ENCODE assay signal across 8 mouse cellular contexts in the genomic region with DNA sequence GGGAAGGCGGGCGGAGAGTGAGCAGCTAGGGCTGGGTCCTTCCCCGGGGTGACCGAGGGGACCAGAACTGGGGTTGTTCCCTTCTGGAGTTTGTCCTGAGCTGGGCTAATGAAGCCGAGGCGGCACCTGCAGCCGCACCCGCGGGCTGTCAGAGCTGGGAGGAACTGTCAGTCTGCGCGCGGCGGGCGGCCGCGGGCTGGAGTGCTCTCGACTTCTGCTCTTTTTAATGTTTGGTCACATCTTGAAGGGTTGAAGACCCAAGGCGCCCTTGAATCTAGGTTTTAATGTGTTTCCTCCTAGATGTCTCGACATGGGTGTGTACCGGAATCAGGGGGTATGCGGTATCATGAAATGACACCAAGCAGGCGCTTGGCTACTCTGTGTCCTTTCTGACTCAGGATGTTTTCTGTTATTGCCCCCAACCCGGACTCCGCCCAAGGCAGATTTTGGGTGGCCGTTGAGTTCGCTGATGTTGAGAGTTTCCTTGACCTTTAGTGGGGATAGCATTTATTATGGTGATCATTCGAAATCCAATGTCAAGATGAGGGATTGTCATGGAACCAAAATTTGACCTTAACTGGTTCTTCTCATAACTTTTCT. TPM values are rescaled to one million over a fixed set of nuclear protein-coding genes. Genes with fewer than 3 reads are reported as not detected.
A peak's percentile ranks its signal among the peaks of the same experiment; 100 is the strongest.
DNase-seq lines count a peak whose midpoint lies in the region; ATAC-seq and TF ChIP-seq lines count a peak whose summit lies in the region.

No protein-coding gene starts in this region.

- TF ChIP-seq CTCF in bone marrow, adult 2 months (IDR thresholded peaks at IDR 0.05; ENCODE audit: control insufficient read depth, insufficient read depth, low read length): no peak
- no peak for TF ChIP-seq CTCF in forebrain, postnatal 0 days (IDR thresholded peaks at IDR 0.05; ENCODE audit: low read depth)
- TF ChIP-seq CTCF in hindbrain, postnatal 0 days (IDR thresholded peaks at IDR 0.05; ENCODE audit: low read depth): no peak

- peak overlapping the region; percentile 91 for H3K9ac ChIP-seq in forebrain, postnatal 0 days
- peak overlapping the region; percentile 97 for H3K9ac ChIP-seq in hindbrain, postnatal 0 days (replicated peaks; ENCODE audit: low read length)
- H3K9ac ChIP-seq in limb, embryonic 12.5 days (replicated peaks): peak overlapping the region; percentile 84
- peak overlapping the region; percentile 88 for H3K9ac ChIP-seq in midbrain, embryonic 11.5 days (ENCODE audit: low read length)

- peak overlapping the region; percentile 76 for H3K4me3 ChIP-seq in bone marrow, adult 2 months (replicated peaks; ENCODE audit: control insufficient read depth, low read depth, low read length)
- peak overlapping the region; percentile 96 for H3K4me3 ChIP-seq in forebrain, postnatal 0 days (ENCODE audit: low read depth, low read length)
- peak overlapping the region; percentile 99 for H3K4me3 ChIP-seq in hindbrain, postnatal 0 days (ENCODE audit: low read length)
- peak overlapping the region; percentile 82 for H3K4me3 ChIP-seq in limb, embryonic 12.5 days (replicated peaks)
- H3K4me3 ChIP-seq in midbrain, embryonic 11.5 days (ENCODE audit: low read depth, low read length): peak overlapping the region; percentile 89

- ATAC-seq in forebrain, postnatal 0 days: no peak
- ATAC-seq in hindbrain, postnatal 0 days: no peak
- ATAC-seq in limb, embryonic 12.5 days (ENCODE audit: insufficient number of reproducible peaks, insufficient read depth, low FRiP score, low TSS enrichment, low read depth): no peak
- no peak for ATAC-seq in midbrain, embryonic 11.5 days (ENCODE audit: low FRiP score)

- H3K36me3 ChIP-seq in forebrain, postnatal 0 days (ENCODE audit: insufficient read depth): no peaks in the 10 kb centered on the region
- no peaks in the 10 kb centered on the region for H3K36me3 ChIP-seq in hindbrain, postnatal 0 days (ENCODE audit: insufficient read depth, low read length)
- H3K36me3 ChIP-seq in limb, embryonic 12.5 days: no peaks in the 10 kb centered on the region
- H3K36me3 ChIP-seq in midbrain, embryonic 11.5 days (ENCODE audit: control insufficient read depth, insufficient read depth, low read length): no peaks in the 10 kb centered on the region

- WGBS in bone marrow, adult 2 months: 3% methylated on average over 27 of the region's 27 CpGs
- WGBS in forebrain, postnatal 0 days: 2% methylated on average over 27 of the region's 27 CpGs
- 1% methylated on average over 26 of the region's 27 CpGs for WGBS in hindbrain, postnatal 0 days
- WGBS in limb, embryonic 12.5 days: 3% methylated on average over 27 of the region's 27 CpGs
- 2% methylated on average over 27 of the region's 27 CpGs for WGBS in midbrain, embryonic 11.5 days

- no peaks in the 10 kb centered on the region for H3K9me3 ChIP-seq in forebrain, postnatal 0 days (ENCODE audit: low read length)
- H3K9me3 ChIP-seq in hindbrain, postnatal 0 days (ENCODE audit: low read length): no peaks in the 10 kb centered on the region
- H3K9me3 ChIP-seq in limb, embryonic 12.5 days: no peaks in the 10 kb centered on the region
- no peaks in the 10 kb centered on the region for H3K9me3 ChIP-seq in midbrain, embryonic 11.5 days (ENCODE audit: control insufficient read depth, low read length)

- peak overlapping the region; percentile 100 for H3K27ac ChIP-seq in bone marrow, adult 2 months (ENCODE audit: control insufficient read depth, insufficient read depth, low read depth, low read length, poor library complexity)
- peak overlapping the region; percentile 99 for H3K27ac ChIP-seq in forebrain, postnatal 0 days (ENCODE audit: low read depth, low read length)
- peak overlapping the region; percentile 99 for H3K27ac ChIP-seq in hindbrain, postnatal 0 days
- no peak overlapping the region for H3K27ac ChIP-seq in limb, embryonic 12.5 days
- H3K27ac ChIP-seq in midbrain, embryonic 11.5 days (ENCODE audit: low read depth, low read length): peak overlapping the region; percentile 93

- no peak; the same call in 1 of the 2 replicates for TF ChIP-seq POLR2A in bone marrow, adult 2 months (IDR thresholded peaks at IDR 0.05; ENCODE audit: borderline replicate concordance, control insufficient read depth, low read depth, low read length)

- H3K4me1 ChIP-seq in bone marrow, adult 2 months (ENCODE audit: control insufficient read depth, insufficient read depth, low read length): no peaks in the 10 kb centered on the region; the same call in 1 of the 2 replicates
- 0 out of 2 replicates have a peak, but pooled peaks cover 3% of the 10 kb centered on the region for H3K4me1 ChIP-seq in forebrain, postnatal 0 days (ENCODE audit: insufficient read depth)
- no peaks in the 10 kb centered on the region for H3K4me1 ChIP-seq in hindbrain, postnatal 0 days (ENCODE audit: insufficient read depth, low read length)
- peaks cover 12% of the 10 kb centered on the region for H3K4me1 ChIP-seq in limb, embryonic 12.5 days (replicated peaks)
- peaks cover 2% of the 10 kb centered on the region; the same call in 1 of the 2 replicates for H3K4me1 ChIP-seq in midbrain, embryonic 11.5 days (ENCODE audit: control insufficient read depth, insufficient read depth, low read length)

- peak overlapping the region; percentile 83 for H3K4me2 ChIP-seq in forebrain, postnatal 0 days (ENCODE audit: low read depth)
- peak overlapping the region; percentile 87 for H3K4me2 ChIP-seq in hindbrain, postnatal 0 days (ENCODE audit: low read depth, low read length)
- peak overlapping the region; percentile 98 for H3K4me2 ChIP-seq in limb, embryonic 12.5 days
- peak overlapping the region; percentile 82 for H3K4me2 ChIP-seq in midbrain, embryonic 11.5 days

- H3K27me3 ChIP-seq in forebrain, postnatal 0 days (ENCODE audit: insufficient read depth, low read length): peaks cover 4% of the 10 kb centered on the region; the same call in 1 of the 2 replicates
- no peaks in the 10 kb centered on the region for H3K27me3 ChIP-seq in hindbrain, postnatal 0 days (ENCODE audit: insufficient read depth, low read length)
- peaks cover 16% of the 10 kb centered on the region for H3K27me3 ChIP-seq in limb, embryonic 12.5 days
- H3K27me3 ChIP-seq in midbrain, embryonic 11.5 days (ENCODE audit: control insufficient read depth, insufficient read depth, low read length): no peaks in the 10 kb centered on the region

- DNase-seq in ovary, postnatal 14 days (ENCODE audit: low spot score): peak; percentile 32
- no peak for DNase-seq in ovary, postnatal 36 days (ENCODE audit: low spot score)
- DNase-seq in forebrain, postnatal 0 days: no peak
- DNase-seq in hindbrain, postnatal 0 days (ENCODE audit: low spot score): peak; percentile 62
- DNase-seq in midbrain, embryonic 11.5 days (ENCODE audit: low spot score, missing footprints): peak; percentile 94
- DNase-seq in testis, postnatal 10 days (ENCODE audit: low spot score): peak; percentile 61

RNA-seq across cellular contexts. Expression of a gene that starts 2.3 kb away (rescaled TPM):
- 1.6 and 8.6 TPM in 2 replicates for polyA plus RNA-seq in bone marrow, adult 2 months (2011; ENCODE audit: insufficient read depth, insufficient read length, low replicate concordance, missing spikeins)
- 16.1 and 27.8 TPM in 2 replicates for total RNA-seq in forebrain, postnatal 0 days (2014; rRNA removed)
- 5.6 and 8.5 TPM in 2 replicates for polyA plus RNA-seq in forebrain, postnatal 0 days (2015; fragmentation: Nextera tagmentation; extraction: Ambion mirVana)
- 26.2 and 26.8 TPM in 2 replicates for total RNA-seq in hindbrain, postnatal 0 days (2014; rRNA removed)
- 13.6 and 14.9 TPM in 2 replicates for polyA plus RNA-seq in hindbrain, postnatal 0 days (2015; fragmentation: Nextera tagmentation; extraction: Ambion mirVana)
- polyA plus RNA-seq in limb, embryonic 12.5 days (2016; fragmentation: Nextera tagmentation; extraction: Ambion mirVana): 1.2 and 1.3 TPM in 2 replicates
- polyA plus RNA-seq in midbrain, embryonic 11.5 days (2014; fragmentation: Nextera tagmentation; extraction: Ambion mirVana): 5.0 and 6.4 TPM in 2 replicates

Comparison
In these comparisons a context has a peak if more than half of its experiments do, and no peak if none do; other contexts are left out.
1. DNase-seq: peak in ovary, postnatal 14 days (single experiment), hindbrain, postnatal 0 days (single experiment), midbrain, embryonic 11.5 days (single experiment) and testis, postnatal 10 days (single experiment); none in ovary, postnatal 36 days (single experiment) and forebrain, postnatal 0 days (single experiment).
2. Peak in every context shown above with its lines, with median percentiles within 50 percentile points of each other: H3K4me3 ChIP-seq, H3K4me2 ChIP-seq and H3K9ac ChIP-seq.